Mouse (Mus musculus) heart, adult 2 months (tissue): ENCODE measurements around the gene Crim1. TPM values are rescaled to one million over a fixed set of nuclear protein-coding genes. Genes with fewer than 3 reads are reported as not detected.
A peak's percentile ranks its signal among the peaks of the same experiment; 100 is the strongest.
"Not testable (repeated sequence)": the region's sequence is repeated elsewhere in the genome, so short reads cannot be mapped to it uniquely, and the experiment has no call there.

Source experiments
- DNase-seq, 2 experiments: peaks; one replicate each; pipeline ENCODE4 v3.0.0; 2021
- H3K27ac ChIP-seq: fragments of 200-600 bp; 2 replicates; pipeline ENCODE4 v1.8.1; 2022
- H3K27me3 ChIP-seq: fragments of 200-500 bp; 2 replicates; pipeline ENCODE4 v1.6.1; 2012; ENCODE audit warnings: mild to moderate bottlenecking, low read length, inconsistent platforms, mixed read lengths; ENCODE audit not compliant: control insufficient read depth, insufficient read depth
- H3K36me3 ChIP-seq: fragments of 200-500 bp; 2 replicates; pipeline ENCODE4 v1.6.1; 2012; ENCODE audit warnings: low read length, inconsistent platforms; ENCODE audit not compliant: control insufficient read depth, insufficient read depth
- H3K4me1 ChIP-seq: fragments of 200-500 bp; 2 replicates; pipeline ENCODE4 v1.6.1; 2011; ENCODE audit warnings: low read length; ENCODE audit not compliant: control insufficient read depth, insufficient read depth
- H3K4me3 ChIP-seq: fragments of 200-600 bp; 2 replicates; pipeline ENCODE4 v1.8.1; 2022
- H3K79me2 ChIP-seq: fragments of 200-500 bp; replicated peaks from 2 replicates; pipeline ENCODE4 v1.6.1; 2012; ENCODE audit warnings: mild to moderate bottlenecking, inconsistent platforms, low read length, moderate library complexity, mixed read lengths; ENCODE audit not compliant: control insufficient read depth, insufficient read depth
- H3K9ac ChIP-seq: fragments of 200-500 bp; 2 replicates; pipeline ENCODE4 v1.6.1; 2012; ENCODE audit warnings: low read depth, mild to moderate bottlenecking, control low read depth, inconsistent platforms, low read length, mixed read lengths
- CTCF ChIP-seq: fragments of 200-600 bp; IDR thresholded peaks from 2 replicates; pipeline ENCODE4 v1.8.1; 2022; ENCODE audit warnings: antibody characterized with exemption, mild to moderate bottlenecking, moderate library complexity
- EP300 ChIP-seq: fragments of 200-500 bp; IDR thresholded peaks from 2 replicates; pipeline ENCODE4 v1.6.1; 2011; ENCODE audit warnings: low read depth, low read length, control low read depth; ENCODE audit not compliant: insufficient read depth
- POLR2A ChIP-seq: fragments of 200-500 bp; IDR thresholded peaks from 2 replicates; pipeline ENCODE4 v1.6.1; 2011; ENCODE audit warnings: mild to moderate bottlenecking, low read depth, low read length, control low read depth; ENCODE audit not compliant: insufficient read depth
- WGBS: fragments of 180-500 bp; shearing (Covaris S2); methylation state at CpG from one replicate; pipeline ENCODE4 v1.1.7; 2018; 5-methylcytosine and 5-hydroxymethylcytosine counted together
- intact Hi-C: fragments of 180-260 bp; cut with DNase I; formaldehyde crosslinking; loops from one replicate; pipeline ENCODE4 v1.15.1; 2025
- polyA plus RNA-seq: library from polyadenylated mRNA; depleted of rRNA; stranded (reverse); fragments of >200 nt; gene quantifications from 2 replicates; pipeline ENCODE4 v1.2.3, GENCODE M21; 2012
- total RNA-seq, 2 experiments: library from RNA; stranded (reverse); gene quantifications; 2 replicates each; pipeline ENCODE4 v1.2.3; 2021

Gene Crim1
- total and polyA plus RNA-seq, 3 experiments, result 28.2 to 55.4 (median 50.6) TPM

DNA sequence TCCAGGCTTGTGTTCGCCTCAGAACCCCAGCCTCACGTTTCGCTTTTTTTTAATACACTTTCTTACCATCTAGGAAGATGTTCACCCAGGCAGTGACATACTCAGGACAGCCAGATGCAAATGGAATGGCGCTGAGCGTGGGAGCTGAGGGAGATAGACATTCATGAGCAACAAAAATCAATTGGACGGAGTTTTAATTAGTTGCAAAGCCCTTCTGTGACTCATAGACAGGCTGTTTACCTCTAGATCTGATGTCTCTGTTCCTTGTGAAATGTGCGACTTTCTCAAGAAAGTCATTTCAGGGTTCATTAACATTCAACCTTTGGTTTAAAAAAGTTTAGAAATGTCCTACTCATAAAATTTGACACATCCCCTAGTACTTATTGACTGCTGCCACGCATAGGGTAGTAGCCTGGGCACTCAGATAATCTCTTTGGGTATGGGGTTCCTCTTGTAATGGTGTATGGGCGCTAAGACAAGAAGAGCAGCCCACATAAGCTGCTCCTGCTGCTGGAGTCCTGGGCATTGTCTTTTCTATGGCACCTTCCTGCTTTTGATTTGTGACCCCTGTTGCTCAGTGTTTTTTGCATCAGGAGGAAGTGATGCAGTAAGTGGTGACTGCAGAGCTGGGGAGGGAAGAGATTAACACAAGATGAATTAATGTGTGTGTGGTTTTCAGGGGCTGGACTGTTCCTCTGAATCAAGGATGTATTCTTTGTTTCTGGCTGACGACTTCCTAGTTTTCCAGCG lies 46.8 kb downstream of the Crim1 start:
- Histone ChIP-seq H3K4me1 (peaks cover 24% of the 10 kb centered on the region), H3K9ac (no peak overlapping the region; the same call in 1 of the 2 replicates), H3K27me3 (no peaks in the 10 kb centered on the region), H3K79me2 (peaks cover 4% of the 10 kb centered on the region), H3K27ac (peak overlapping the region; percentile 53), H3K4me3 (no peak overlapping the region), H3K36me3 (peaks cover 32% of the 10 kb centered on the region)
- WGBS, result 59% methylated on average over 11 of the region's 11 CpGs
- TF ChIP-seq CTCF (no peak), POLR2A (no peak), EP300 (no peak)
- DNase-seq, result no peak
- intact Hi-C loops, result loop anchor here (5.0 kb wide), 2 partner anchors 115 to 170 kb away; partner anchors contain the start of gene Fez2

DNA sequence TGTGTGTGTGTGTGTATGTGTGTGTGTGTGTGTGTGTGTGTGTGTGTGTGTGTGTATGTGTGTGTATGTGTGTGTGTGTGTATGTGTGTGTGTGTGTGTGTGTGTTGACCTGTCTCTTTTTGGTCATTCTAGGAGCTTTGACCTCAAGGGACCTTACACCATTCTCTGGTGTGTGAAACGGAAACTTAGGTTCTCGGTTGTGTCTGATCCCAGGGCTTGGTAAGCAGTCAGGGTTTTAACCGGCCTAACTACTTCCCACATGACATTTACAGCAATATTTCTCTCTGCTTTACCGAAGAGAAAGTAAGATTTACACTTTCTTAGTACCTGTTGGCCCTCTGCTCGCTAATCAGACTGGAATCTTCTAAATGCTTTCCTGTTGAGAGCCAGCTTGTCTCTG lies 48.1 kb downstream of the Crim1 start:
- H3K4me3 ChIP-seq, result no peak overlapping the region
- H3K36me3 ChIP-seq, result peaks cover 34% of the 10 kb centered on the region
- peaks cover 25% of the 10 kb centered on the region for H3K4me1 ChIP-seq
- H3K27ac ChIP-seq, result peak overlapping the region; percentile 68
- no peak for DNase-seq
- no peaks in the 10 kb centered on the region for H3K27me3 ChIP-seq
- TF ChIP-seq EP300, result no peak
- no peak for TF ChIP-seq CTCF
- no peak for TF ChIP-seq POLR2A
- 40% methylated on average over 5 of the region's 5 CpGs for WGBS
- intact Hi-C loops, result loop anchor here (5.0 kb wide), 2 partner anchors 114 to 169 kb away; partner anchors contain the start of gene Fez2
- 0 out of 2 replicates have a peak overlapping the region, but pooled peaks have one; percentile 34 for H3K9ac ChIP-seq
- peaks cover 4% of the 10 kb centered on the region for H3K79me2 ChIP-seq

DNA sequence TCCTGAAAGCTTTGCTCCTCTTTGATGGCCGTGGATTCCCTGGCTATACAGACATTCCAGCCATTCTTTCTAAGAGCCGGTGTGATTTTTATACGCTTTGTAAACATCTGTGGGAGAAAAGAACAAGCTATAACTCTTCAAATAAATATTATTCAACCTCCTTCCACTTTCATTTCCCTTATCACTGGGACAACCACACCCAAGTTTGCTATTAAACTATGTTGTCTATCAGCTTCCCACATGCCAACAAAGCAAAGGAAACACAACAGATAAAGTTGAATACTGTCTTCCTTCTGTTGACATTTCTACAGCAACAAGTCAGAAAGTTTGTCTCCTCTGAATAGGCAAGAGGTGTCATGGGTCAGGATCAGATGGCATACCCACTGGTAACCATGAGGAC lies 48.9 kb downstream of the Crim1 start:
- Histone ChIP-seq H3K4me1 (peaks cover 25% of the 10 kb centered on the region), H3K79me2 (peaks cover 4% of the 10 kb centered on the region), H3K27ac (peak overlapping the region; percentile 68), H3K27me3 (no peaks in the 10 kb centered on the region), H3K4me3 (no peak overlapping the region), H3K9ac (no peak overlapping the region), H3K36me3 (peaks cover 34% of the 10 kb centered on the region)
- TF ChIP-seq EP300 (no peak), CTCF (no peak), POLR2A (no peak)
- DNase-seq, result no peak
- 31% methylated on average over 3 of the region's 3 CpGs for WGBS
- intact Hi-C loops, result loop anchor here (5.0 kb wide), 2 partner anchors 113 to 168 kb away; partner anchors contain the start of gene Fez2

DNA sequence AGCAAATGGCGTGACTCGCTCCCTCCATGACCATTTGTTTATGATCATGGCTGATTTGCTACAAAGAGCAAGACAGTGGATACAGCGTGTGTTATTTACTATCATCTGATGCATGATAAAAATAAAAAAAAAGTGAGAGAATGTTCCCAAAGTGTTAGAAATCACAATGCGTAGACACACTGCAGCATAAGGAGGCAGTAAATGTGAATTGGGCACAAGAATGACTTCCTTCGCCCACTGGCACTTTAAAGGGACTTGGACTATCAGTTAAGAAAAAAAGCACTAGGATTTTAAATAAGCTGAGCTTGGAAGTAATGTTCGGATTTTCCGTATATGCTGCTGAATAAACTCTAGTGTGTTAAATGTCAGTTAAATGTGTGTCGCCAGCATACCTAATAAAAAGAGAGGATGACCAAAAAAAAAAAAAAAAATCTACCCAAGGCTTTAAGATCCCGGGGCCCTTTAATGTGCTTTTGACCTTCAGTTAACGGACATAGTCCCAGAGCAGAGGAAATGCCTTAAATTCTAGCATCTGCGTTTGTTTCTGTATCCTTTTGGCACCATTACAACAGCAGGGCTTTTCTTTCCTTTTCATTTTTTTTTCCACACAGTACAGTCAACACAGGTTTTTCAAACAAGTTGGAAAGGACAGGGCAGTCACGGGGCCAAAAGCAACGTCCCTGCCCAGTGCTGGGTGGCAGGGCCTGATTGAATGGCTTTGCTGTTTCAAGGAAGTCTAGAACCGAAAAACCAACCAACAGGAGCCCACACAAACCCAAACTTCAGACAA lies 50.3 kb downstream of the Crim1 start:
- DNase-seq, result peak in 1 of 2 experiments; percentile 52
- no peaks in the 10 kb centered on the region for H3K27me3 ChIP-seq
- WGBS, result 51% methylated on average over 14 of the region's 14 CpGs
- no peak overlapping the region for H3K9ac ChIP-seq
- H3K4me1 ChIP-seq, result peaks cover 24% of the 10 kb centered on the region
- H3K36me3 ChIP-seq, result peaks cover 32% of the 10 kb centered on the region
- TF ChIP-seq CTCF, result no peak
- TF ChIP-seq POLR2A, result no peak
- TF ChIP-seq EP300, result no peak
- H3K27ac ChIP-seq, result peak overlapping the region; percentile 68
- intact Hi-C loops, result no loop called here
- peaks cover 6% of the 10 kb centered on the region for H3K79me2 ChIP-seq
- no peak overlapping the region for H3K4me3 ChIP-seq

DNA sequence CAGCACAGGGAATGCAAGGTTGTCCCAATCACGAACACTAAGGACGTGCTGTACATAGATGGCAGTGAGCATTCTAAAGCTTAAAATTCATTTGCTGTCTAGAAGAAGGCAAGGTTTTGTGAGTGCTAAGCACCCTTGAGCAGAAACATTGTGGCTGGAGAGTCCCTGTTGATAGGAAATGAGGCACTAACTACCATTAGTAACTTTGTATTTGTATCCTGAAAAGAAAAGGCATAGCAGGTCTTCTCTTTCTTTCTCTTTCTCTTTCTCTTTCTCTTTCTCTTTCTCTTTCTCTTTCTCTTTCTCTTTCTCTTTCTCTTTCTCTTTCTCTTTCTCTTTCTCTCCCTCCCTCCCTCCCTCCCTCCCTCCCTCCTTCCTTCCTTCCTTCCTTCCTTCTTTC lies 53.5 kb downstream of the Crim1 start:
- WGBS, result 92% methylated on average over 2 of the region's 2 CpGs
- peaks cover 11% of the 10 kb centered on the region for H3K79me2 ChIP-seq
- peaks cover 21% of the 10 kb centered on the region for H3K36me3 ChIP-seq
- intact Hi-C loops, H3K4me3 ChIP-seq, H3K27ac ChIP-seq, DNase-seq, H3K9ac ChIP-seq, H3K27me3 ChIP-seq: not testable (repeated sequence)
- H3K4me1 ChIP-seq, result peaks cover 14% of the 10 kb centered on the region

DNA sequence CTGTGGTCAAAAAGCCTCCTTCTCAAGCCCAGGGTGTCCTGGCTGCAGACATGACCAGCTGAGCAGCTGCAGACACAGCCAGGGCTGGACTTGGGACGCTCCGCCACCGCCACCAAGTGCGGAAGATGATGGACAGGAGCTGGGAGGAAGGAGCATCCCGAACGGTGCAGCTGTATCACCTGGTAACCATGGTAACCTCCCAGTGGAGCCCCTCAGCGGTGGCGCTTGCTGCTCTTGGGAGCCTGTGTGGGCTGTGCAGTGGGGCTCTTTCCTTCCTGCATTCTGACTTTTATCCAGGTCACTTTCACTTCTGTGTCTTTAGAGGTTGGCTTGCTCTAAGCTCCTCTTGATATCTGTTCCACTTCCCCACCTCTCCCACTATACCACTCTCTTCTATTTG lies 54.2 kb downstream of the Crim1 start:
- intact Hi-C loops, result no loop called here
- DNase-seq, result peak in 1 of 2 experiments; percentile 23
- TF ChIP-seq POLR2A (no peak), CTCF (no peak), EP300 (no peak)
- Histone ChIP-seq H3K9ac (no peak overlapping the region), H3K27ac (no peak overlapping the region), H3K79me2 (peaks cover 11% of the 10 kb centered on the region), H3K27me3 (no peaks in the 10 kb centered on the region), H3K4me1 (peaks cover 13% of the 10 kb centered on the region), H3K36me3 (peaks cover 15% of the 10 kb centered on the region), H3K4me3 (no peak overlapping the region)
- 71% methylated on average over 8 of the region's 8 CpGs for whole genome bisulfite sequencing
